Mouse (Mus musculus): ENCODE measurements around the gene Kif3a.

GRCm38 (mm10) chr11:53546271-53546670, 20.9 kb upstream of the Kif3a start:
- no peak for TF ChIP-seq CTCF (IDR thresholded peaks at IDR 0.05; ENCODE audit: borderline replicate concordance, insufficient read depth, low read depth, low read length)
- TF ChIP-seq POLR2A (IDR thresholded peaks at IDR 0.05; ENCODE audit: borderline replicate concordance, insufficient read depth, low read length), result no peak

All from cerebellum, adult 2 months (tissue).